Mouse (Mus musculus) testis, adult 2 months (tissue): ENCODE results near the gene Tmem160. TPM values are rescaled to one million over a fixed set of nuclear protein-coding genes. Genes with fewer than 3 reads are reported as not detected.

Experiments used
- H3K27ac ChIP-seq: fragments of 200-500 bp; 2 replicates; pipeline ENCODE4 v1.5.1; 2012; ENCODE audit warnings: low read depth, low read length; ENCODE audit not compliant: control insufficient read depth, insufficient read depth
- H3K27me3 ChIP-seq: fragments of 200-500 bp; 2 replicates; pipeline ENCODE4 v1.6.1; 2012; ENCODE audit warnings: mild to moderate bottlenecking, low read length, moderate library complexity; ENCODE audit not compliant: control insufficient read depth, insufficient read depth
- H3K36me3 ChIP-seq: fragments of 200-500 bp; 2 replicates; pipeline ENCODE4 v1.6.1; 2012; ENCODE audit warnings: mild to moderate bottlenecking, low read length; ENCODE audit not compliant: control insufficient read depth, insufficient read depth
- H3K4me1 ChIP-seq: fragments of 200-500 bp; 2 replicates; pipeline ENCODE4 v1.6.1; 2012; ENCODE audit warnings: low read length; ENCODE audit not compliant: control insufficient read depth, insufficient read depth
- H3K4me3 ChIP-seq: fragments of 200-500 bp; 2 replicates; pipeline ENCODE4 v1.5.1; 2012; ENCODE audit warnings: low read depth, mild to moderate bottlenecking, low read length, moderate library complexity, mixed read lengths; ENCODE audit not compliant: control insufficient read depth
- CTCF ChIP-seq: fragments of 200-500 bp; IDR thresholded peaks from 2 replicates; pipeline ENCODE4 v1.5.1; 2012; ENCODE audit warnings: low read depth, mild to moderate bottlenecking, inconsistent platforms, low read length, moderate library complexity; ENCODE audit not compliant: control insufficient read depth, insufficient read depth, insufficient replicate concordance
- POLR2A ChIP-seq: fragments of 200-500 bp; IDR thresholded peaks from 2 replicates; pipeline ENCODE4 v1.6.1; 2012; ENCODE audit warnings: low read depth, mild to moderate bottlenecking, inconsistent platforms, low read length, moderate library complexity; ENCODE audit not compliant: control insufficient read depth
- polyA plus RNA-seq: library from polyadenylated mRNA; depleted of rRNA; stranded (reverse); fragments of >200 nt; gene quantifications from 2 replicates; pipeline ENCODE4 v1.2.3, GENCODE M21; 2012

Tmem160 gene
- polyA plus RNA-seq, 1 experiment = 3.5 TPM

- H3K4me1 ChIP-seq = no peaks in the 10 kb centered on the region; the same call in none of the 2 replicates
- TF ChIP-seq POLR2A (peak; percentile 93; the same call in 1 of the 2 replicates), CTCF (no peak)
- H3K27me3 ChIP-seq = no peaks in the 10 kb centered on the region
- H3K36me3 ChIP-seq = no peaks in the 10 kb centered on the region; the same call in 1 of the 2 replicates
- H3K4me3 ChIP-seq = peak overlapping the region; percentile 88
- peak overlapping the region; percentile 90 for H3K27ac ChIP-seq
Observed at GRCm38 (mm10) chr7:16411100-16411499, 41.5 kb upstream of the Tmem160 start.

DNA sequence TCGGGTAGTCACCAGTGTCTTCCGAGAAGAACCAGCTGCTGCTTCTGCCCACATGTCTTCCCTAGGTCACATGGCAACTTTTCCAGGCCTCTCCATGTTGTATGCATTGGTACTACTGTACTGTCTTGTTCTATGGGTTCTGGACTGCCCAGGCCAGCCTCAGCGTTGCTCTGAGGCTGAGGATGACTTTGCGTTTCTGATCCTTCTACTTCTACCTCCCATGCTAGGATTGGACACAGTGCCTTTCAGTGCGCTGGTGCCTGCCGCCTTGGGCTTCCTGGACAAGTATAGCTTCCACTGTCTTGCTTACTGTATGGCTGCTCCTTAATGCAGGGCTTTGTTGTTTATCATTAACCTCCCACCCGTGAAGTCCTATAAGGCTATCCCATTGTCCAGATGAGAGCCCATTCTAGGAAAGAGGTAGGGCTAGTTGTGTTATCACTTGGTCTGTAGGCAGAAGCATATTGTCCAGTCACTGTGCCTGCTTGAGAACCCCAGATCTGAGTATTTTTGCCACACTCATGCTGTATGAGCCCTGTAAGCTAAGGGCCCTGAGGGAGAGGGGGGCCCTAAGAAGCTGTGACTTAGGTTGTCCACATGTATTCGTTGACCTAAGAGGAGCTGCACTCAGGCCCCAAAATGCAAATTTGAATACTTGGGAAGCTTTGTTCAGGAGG lies 40.2 kb upstream of the Tmem160 start:
- peak overlapping the region; percentile 88 for H3K4me3 ChIP-seq

DNA sequence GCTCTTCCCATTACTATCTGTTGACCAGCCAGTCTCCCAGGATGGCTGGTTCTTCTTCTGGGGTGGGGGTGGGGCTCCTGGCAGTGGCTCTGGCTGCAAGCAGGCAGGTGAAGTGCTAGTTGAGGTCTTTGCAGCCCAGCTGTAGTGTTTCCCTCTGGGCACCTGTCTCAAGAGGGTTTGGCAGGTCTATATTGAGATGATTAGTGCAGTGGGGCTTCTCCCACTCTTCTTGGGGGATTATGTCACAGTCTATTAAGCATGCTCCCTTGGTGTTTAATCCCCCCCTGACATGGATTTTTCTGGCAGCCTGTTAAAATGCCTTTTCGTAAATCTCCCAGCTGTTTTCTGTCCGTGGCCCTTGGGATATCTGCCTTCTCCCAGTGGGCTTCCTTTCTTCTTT lies 39.6 kb upstream of the Tmem160 start:
- Histone ChIP-seq H3K27me3 (no peaks in the 10 kb centered on the region), H3K4me1 (peaks cover 3% of the 10 kb centered on the region), H3K36me3 (no peaks in the 10 kb centered on the region; the same call in none of the 2 replicates), H3K4me3 (peak overlapping the region; percentile 88), H3K27ac (no peak overlapping the region)
- no peak for TF ChIP-seq CTCF
- no peak for TF ChIP-seq POLR2A

More for the DNA sequence above, 40.2 kb upstream of the Tmem160 start:
- Histone ChIP-seq H3K27ac (peak overlapping the region; percentile 85; the same call in 1 of the 2 replicates), H3K36me3 (no peaks in the 10 kb centered on the region; the same call in none of the 2 replicates), H3K27me3 (no peaks in the 10 kb centered on the region), H3K4me1 (peaks cover 3% of the 10 kb centered on the region)
- TF ChIP-seq CTCF (no peak), POLR2A (no peak)

DNA sequence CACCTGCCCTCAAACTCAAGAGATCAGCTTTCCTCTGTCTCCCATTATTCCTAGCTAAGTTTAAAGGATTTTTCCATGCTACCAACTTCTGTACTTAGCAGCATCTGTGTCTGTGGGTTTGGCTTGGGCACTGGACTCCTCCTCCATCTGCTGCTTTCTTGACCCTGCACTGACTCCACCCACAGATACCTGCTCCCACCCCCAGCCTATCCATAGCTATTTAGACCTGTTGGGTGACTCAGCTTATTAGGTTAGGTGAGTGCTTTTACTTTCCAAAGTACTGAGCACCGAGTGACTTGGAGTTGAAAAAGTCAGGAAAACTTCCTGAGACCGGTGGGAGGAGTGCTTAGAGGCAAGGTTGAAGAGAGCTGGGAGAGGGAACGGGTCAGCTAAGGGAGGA lies 37.2 kb upstream of the Tmem160 start:
- H3K27ac ChIP-seq = no peak overlapping the region

DNA sequence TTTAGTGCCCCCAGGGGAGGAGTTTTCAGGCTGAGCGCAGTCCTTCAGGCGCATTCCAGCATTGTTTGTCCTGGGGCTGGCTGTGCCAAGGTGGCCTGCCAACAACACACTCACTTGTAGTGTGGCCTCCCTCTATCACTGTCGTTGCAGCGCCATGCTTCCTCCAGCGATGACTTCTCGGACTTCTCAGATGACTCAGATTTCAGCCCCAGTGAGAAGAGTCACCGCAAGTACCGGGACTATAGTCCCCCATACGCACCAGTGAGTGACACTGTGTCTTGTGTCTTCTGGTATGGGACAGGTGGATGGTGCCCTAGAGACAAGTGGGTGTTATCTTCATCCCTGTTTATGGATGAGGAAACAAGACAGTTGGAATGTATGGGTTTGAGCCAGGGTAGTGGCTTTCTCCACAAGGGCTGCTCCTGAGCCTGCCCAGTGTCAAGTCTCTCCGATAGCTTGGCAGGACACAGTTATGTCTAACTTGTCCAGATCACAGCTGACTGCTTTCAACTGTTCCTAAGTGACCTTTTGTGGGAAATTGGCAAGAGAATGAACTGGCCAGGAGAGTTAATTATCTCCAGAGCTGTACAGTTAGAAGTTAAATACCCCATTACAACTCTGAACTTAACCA lies 35.3 kb upstream of the Tmem160 start:
- H3K4me1 ChIP-seq = peaks cover 3% of the 10 kb centered on the region
- no peak overlapping the region for H3K27ac ChIP-seq
- H3K4me3 ChIP-seq = no peak overlapping the region
- peaks cover 5% of the 10 kb centered on the region for H3K36me3 ChIP-seq
- no peak for TF ChIP-seq POLR2A
- TF ChIP-seq CTCF = no peak
- no peaks in the 10 kb centered on the region for H3K27me3 ChIP-seq

More for the DNA sequence above, 37.2 kb upstream of the Tmem160 start:
- Histone ChIP-seq H3K4me1 (peaks cover 3% of the 10 kb centered on the region), H3K36me3 (no peaks in the 10 kb centered on the region; the same call in none of the 2 replicates), H3K27me3 (no peaks in the 10 kb centered on the region), H3K4me3 (no peak overlapping the region)
- TF ChIP-seq POLR2A = no peak
- no peak for TF ChIP-seq CTCF

GRCm38 (mm10) chr7:16418713-16419112 lies 33.9 kb upstream of the Tmem160 start:
- peaks cover 5% of the 10 kb centered on the region for H3K36me3 ChIP-seq
- H3K4me1 ChIP-seq = peaks cover 3% of the 10 kb centered on the region; the same call in 1 of the 2 replicates
- TF ChIP-seq CTCF (no peak), POLR2A (no peak)
- H3K4me3 ChIP-seq = no peak overlapping the region
- H3K27ac ChIP-seq = no peak overlapping the region
- H3K27me3 ChIP-seq = no peaks in the 10 kb centered on the region

DNA sequence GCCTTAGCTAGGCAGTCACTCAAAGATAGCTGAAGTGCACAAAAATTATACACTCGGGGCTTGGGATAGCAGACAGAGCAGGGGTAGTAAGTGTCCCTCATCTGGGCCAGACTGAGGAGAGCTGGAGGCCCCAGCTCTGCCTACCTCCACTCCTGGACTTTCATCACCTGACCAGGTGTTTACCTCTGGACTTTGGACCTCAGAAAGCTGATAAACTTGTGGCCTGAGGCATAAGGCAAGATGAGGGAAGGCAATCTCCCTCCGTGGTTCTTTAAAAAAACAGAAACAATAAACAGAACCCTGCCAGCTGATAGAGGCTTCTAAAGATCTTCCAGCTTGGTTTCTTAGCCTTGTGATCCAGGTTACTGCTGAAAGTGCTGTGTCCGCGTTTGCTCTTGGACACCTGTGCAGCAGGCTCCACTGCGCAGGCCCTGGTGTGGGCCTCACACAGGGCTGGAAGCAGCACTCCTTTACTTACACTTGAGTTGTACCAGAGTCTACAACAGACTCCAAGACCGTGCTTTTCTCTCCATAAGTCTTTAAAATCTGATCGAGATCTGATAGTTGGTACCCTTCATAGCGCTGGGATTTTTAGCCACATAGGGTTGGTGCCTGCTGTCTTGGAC lies 32.0 kb upstream of the Tmem160 start:
- no peak overlapping the region for H3K4me3 ChIP-seq
- no peaks in the 10 kb centered on the region for H3K27me3 ChIP-seq
- peaks cover 3% of the 10 kb centered on the region; the same call in 1 of the 2 replicates for H3K4me1 ChIP-seq
- TF ChIP-seq POLR2A = no peak
- H3K27ac ChIP-seq = no peak overlapping the region
- H3K36me3 ChIP-seq = peaks cover 5% of the 10 kb centered on the region
